Mouse (Mus musculus): ENCODE data around the gene Dicer1. TPM values are rescaled to one million over a fixed set of nuclear protein-coding genes. Genes with fewer than 3 reads are reported as not detected.

Gene Dicer1
- polyA plus RNA-seq, 1 experiment from 2014 or later, result 11.2 TPM

DNA sequence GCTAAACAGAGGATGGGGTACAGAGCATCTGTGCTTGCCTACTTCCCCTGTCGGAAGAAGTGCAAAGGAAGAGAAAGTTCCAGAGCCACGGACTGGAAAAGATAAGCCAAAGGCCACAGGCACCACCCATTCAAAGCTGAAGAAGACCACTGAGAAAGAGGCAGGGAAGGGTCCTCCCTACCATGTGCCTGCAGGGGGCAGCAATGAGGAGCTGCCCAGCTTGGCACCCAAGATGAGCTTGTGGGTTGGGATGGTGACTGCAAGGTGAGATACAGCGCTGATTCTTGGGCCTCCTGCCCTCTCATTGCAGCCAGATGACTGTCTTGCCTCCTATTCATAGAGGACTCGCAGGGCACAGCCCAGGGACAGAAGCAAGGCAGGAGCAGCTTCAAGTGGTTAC lies 15.4 kb upstream of the Dicer1 start:
- H3K36me3 ChIP-seq (ENCODE audit: control insufficient read depth, insufficient read depth, low read length), result no peaks in the 10 kb centered on the region
- no peak overlapping the region for H3K9ac ChIP-seq (ENCODE audit: low read depth, low read length)
- 82% methylated on average over 4 of the region's 4 CpGs for WGBS
- no peaks in the 10 kb centered on the region for H3K27me3 ChIP-seq (replicated peaks; ENCODE audit: control insufficient read depth, insufficient read depth, low read length)
- 0 out of 2 replicates have a peak, but pooled peaks cover 3% of the 10 kb centered on the region for H3K4me1 ChIP-seq (ENCODE audit: control insufficient read depth, insufficient read depth, low read length)
- H3K4me3 ChIP-seq (ENCODE audit: low read length), result no peak overlapping the region
- no peak overlapping the region for H3K27ac ChIP-seq (ENCODE audit: low read length)
- no peak overlapping the region for H3K4me2 ChIP-seq (ENCODE audit: low read depth, low read length)
- ATAC-seq, result no peak
- H3K9me3 ChIP-seq (ENCODE audit: control insufficient read depth, low read length), result no peaks in the 10 kb centered on the region

DNA sequence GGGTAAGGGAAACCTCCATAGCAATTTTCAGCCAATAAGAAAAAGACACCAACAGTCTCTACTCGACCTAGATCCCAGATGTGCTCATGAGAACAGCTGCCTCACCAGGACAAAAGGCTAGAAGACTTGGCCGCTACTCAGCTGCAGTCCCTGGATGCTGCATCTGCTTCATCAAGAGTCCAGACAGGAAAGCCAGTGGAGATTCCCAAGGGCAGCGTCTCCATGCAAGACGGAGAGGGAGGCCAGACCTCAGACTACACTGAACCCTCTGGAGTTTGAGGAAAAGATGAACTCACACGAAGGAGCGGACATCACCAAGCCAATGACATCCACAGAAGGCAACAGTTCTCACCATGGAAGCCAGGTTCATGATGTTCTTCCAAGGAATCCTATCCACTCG lies 14.0 kb upstream of the Dicer1 start:
- Histone ChIP-seq H3K4me2 (ENCODE audit: low read depth, low read length) (no peak overlapping the region), H3K36me3 (ENCODE audit: control insufficient read depth, insufficient read depth, low read length) (no peaks in the 10 kb centered on the region), H3K27me3 (replicated peaks; ENCODE audit: control insufficient read depth, insufficient read depth, low read length) (no peaks in the 10 kb centered on the region), H3K9me3 (ENCODE audit: control insufficient read depth, low read length) (no peaks in the 10 kb centered on the region), H3K4me1 (ENCODE audit: control insufficient read depth, insufficient read depth, low read length) (0 out of 2 replicates have a peak, but pooled peaks cover 3% of the 10 kb centered on the region), H3K27ac (ENCODE audit: low read length) (no peak overlapping the region), H3K9ac (ENCODE audit: low read depth, low read length) (no peak overlapping the region), H3K4me3 (ENCODE audit: low read length) (no peak overlapping the region)
- ATAC-seq, result no peak
- 79% methylated on average over 7 of the region's 7 CpGs for WGBS

DNA sequence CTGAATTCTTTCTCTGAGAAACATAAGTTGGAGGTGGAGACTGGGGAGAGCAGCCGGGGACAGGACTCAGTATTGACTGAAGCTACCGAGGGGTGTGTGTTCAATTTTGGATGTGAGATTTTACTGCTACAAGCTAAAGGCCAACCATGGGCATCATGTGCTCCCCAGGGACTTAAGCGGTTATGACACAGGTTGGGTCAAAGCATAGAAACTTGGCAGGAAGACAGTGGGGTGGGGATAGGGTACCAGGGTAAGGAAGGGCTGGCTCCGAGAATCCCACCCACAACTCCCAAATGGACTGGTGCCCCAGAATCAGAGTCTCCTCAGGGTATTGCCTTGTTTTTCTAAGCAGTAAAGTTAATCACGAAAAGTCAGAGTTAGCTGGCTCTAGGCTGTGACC lies 13.4 kb upstream of the Dicer1 start:
- H3K4me3 ChIP-seq (ENCODE audit: low read length), result no peak overlapping the region
- H3K9ac ChIP-seq (ENCODE audit: low read depth, low read length), result no peak overlapping the region
- H3K36me3 ChIP-seq (ENCODE audit: control insufficient read depth, insufficient read depth, low read length), result no peaks in the 10 kb centered on the region
- H3K4me1 ChIP-seq (ENCODE audit: control insufficient read depth, insufficient read depth, low read length), result 0 out of 2 replicates have a peak, but pooled peaks cover 3% of the 10 kb centered on the region
- no peaks in the 10 kb centered on the region for H3K9me3 ChIP-seq (ENCODE audit: control insufficient read depth, low read length)
- WGBS, result 80% methylated on average over 5 of the region's 5 CpGs
- ATAC-seq, result no peak
- no peak overlapping the region for H3K4me2 ChIP-seq (ENCODE audit: low read depth, low read length)
- no peak overlapping the region for H3K27ac ChIP-seq (ENCODE audit: low read length)
- H3K27me3 ChIP-seq (replicated peaks; ENCODE audit: control insufficient read depth, insufficient read depth, low read length), result no peaks in the 10 kb centered on the region

DNA sequence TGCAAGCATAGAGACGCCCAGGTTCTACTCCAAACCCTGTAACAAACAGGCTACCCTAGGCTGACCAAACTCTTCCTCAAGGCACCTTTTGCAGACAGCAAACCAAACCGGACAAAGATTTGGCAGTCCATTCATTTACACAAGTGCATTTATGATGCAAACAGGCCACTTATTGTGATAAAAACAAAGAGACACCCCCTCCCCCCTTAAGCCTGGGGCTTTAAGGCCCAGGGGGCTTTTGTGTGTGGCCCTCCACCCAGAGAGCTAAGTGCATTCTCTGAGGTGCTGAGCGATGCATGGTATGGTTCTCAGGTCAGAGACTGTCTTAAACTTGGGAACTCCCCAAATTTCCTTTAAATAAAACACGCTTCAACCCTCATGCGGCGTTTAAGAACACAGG lies 12.2 kb upstream of the Dicer1 start:
- H3K27ac ChIP-seq (ENCODE audit: low read length), result no peak overlapping the region
- 69% methylated on average over 6 of the region's 6 CpGs for WGBS
- no peak overlapping the region for H3K9ac ChIP-seq (ENCODE audit: low read depth, low read length)
- ATAC-seq, result no peak
- no peak overlapping the region for H3K4me2 ChIP-seq (ENCODE audit: low read depth, low read length)
- H3K4me1 ChIP-seq (ENCODE audit: control insufficient read depth, insufficient read depth, low read length), result 0 out of 2 replicates have a peak, but pooled peaks cover under 1% of the 10 kb centered on the region
- H3K4me3 ChIP-seq (ENCODE audit: low read length), result no peak overlapping the region
- H3K36me3 ChIP-seq (ENCODE audit: control insufficient read depth, insufficient read depth, low read length), result no peaks in the 10 kb centered on the region
- H3K9me3 ChIP-seq (ENCODE audit: control insufficient read depth, low read length), result no peaks in the 10 kb centered on the region
- H3K27me3 ChIP-seq (replicated peaks; ENCODE audit: control insufficient read depth, insufficient read depth, low read length), result no peaks in the 10 kb centered on the region

DNA sequence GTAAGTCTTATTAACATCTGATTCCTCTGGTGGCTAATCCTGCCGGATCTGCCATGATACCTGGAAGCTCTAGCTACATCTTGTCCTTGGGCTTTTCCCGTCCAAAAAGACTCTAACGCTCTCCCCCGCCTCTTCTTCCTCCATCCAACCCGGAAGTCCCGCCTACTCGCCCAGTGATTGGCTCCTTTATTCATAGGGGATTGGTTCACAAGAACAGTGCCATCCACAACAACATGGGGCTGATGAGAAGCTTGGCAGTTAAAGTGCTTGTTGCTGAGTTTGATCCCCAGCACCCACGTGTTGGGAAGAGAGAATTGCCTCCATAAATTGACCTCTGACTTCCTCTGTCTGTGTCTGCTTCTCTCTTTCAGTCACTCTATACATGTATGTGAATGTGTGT lies 9.7 kb upstream of the Dicer1 start:
- Histone ChIP-seq H3K27me3 (replicated peaks; ENCODE audit: control insufficient read depth, insufficient read depth, low read length) (no peaks in the 10 kb centered on the region), H3K4me1 (ENCODE audit: control insufficient read depth, insufficient read depth, low read length) (no peaks in the 10 kb centered on the region), H3K27ac (ENCODE audit: low read length) (no peak overlapping the region), H3K4me2 (ENCODE audit: low read depth, low read length) (no peak overlapping the region), H3K9ac (ENCODE audit: low read depth, low read length) (no peak overlapping the region), H3K9me3 (ENCODE audit: control insufficient read depth, low read length) (no peaks in the 10 kb centered on the region), H3K4me3 (ENCODE audit: low read length) (no peak overlapping the region), H3K36me3 (ENCODE audit: control insufficient read depth, insufficient read depth, low read length) (no peaks in the 10 kb centered on the region)
- 86% methylated on average over 8 of the region's 8 CpGs for WGBS
- ATAC-seq, result no peak

DNA sequence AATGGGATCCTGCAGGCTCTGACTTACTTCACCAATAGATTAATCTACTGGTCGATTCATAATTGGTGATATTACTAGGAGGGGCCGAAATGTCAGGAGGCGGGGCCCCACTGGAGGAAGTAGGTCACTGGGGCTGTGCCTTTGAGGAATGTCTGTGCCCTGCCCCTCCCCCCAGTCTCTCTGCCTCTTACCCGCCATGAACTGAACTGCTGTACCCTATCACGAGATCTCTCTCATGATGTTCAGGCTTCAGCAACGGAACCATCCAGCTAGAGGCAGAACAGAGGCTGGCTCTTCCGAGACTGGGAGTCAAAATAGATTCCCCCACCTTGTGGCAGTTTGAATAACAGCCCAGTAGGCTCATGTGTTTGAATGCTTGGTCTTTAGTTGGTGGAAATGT lies 6.3 kb upstream of the Dicer1 start:
- WGBS, result 85% methylated on average over 7 of the region's 7 CpGs
- no peaks in the 10 kb centered on the region for H3K9me3 ChIP-seq (ENCODE audit: control insufficient read depth, low read length)
- no peak for ATAC-seq
- no peaks in the 10 kb centered on the region for H3K36me3 ChIP-seq (ENCODE audit: control insufficient read depth, insufficient read depth, low read length)
- no peak overlapping the region for H3K9ac ChIP-seq (ENCODE audit: low read depth, low read length)
- no peak overlapping the region for H3K4me2 ChIP-seq (ENCODE audit: low read depth, low read length)
- no peak overlapping the region for H3K4me3 ChIP-seq (ENCODE audit: low read length)
- no peak overlapping the region for H3K27ac ChIP-seq (ENCODE audit: low read length)
- no peaks in the 10 kb centered on the region; the same call in 1 of the 2 replicates for H3K4me1 ChIP-seq (ENCODE audit: control insufficient read depth, insufficient read depth, low read length)
- no peaks in the 10 kb centered on the region for H3K27me3 ChIP-seq (replicated peaks; ENCODE audit: control insufficient read depth, insufficient read depth, low read length)

DNA sequence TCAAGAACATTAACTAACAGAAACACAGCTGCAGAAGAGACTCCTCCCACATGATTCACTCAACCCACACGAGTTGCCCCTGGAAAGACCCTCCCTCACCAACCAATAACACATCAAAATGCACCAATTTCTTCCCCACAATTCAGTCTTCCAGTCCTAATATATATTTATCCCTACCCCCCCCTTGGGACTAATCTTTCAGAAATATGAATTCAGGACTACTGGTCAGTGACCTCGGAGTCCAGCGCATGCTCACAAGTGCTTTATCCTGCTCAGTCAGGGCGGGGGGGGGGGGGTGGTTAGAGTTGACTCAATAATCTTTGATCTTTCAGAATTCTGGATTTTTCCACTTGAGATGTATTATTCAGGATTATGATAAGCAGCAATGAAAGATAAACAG lies 1.9 kb upstream of the Dicer1 start:
- WGBS, result 61% methylated on average over 4 of the region's 4 CpGs
- no peaks in the 10 kb centered on the region for H3K36me3 ChIP-seq (ENCODE audit: control insufficient read depth, insufficient read depth, low read length)

DNA sequence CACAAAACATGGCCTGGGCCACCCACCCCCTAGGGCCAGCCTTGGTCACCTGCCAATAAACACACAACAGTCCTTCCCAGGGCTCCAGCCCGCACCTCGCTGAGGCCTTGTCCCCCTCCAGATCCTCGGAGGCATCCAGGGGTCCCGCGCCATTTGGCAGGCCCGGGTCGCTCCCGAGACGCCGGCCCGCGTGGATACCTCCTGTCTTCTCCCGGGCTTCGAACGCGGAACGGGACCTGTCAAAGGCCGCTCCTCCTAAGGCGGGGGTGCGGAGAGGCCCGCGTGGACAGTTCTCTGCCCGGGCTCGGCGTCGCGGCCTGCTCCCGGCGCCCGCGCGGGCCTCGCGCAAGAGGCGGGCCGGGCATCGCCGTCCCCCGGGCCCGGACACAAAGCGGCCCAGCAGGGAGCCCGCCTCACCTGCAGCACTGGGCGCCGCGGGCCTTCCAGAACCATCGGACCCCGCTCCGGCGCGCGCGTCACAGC lies 380 bp downstream of the Dicer1 start:
- peaks cover 32% of the 10 kb centered on the region for H3K4me1 ChIP-seq (ENCODE audit: control insufficient read depth, insufficient read depth, low read length)
- no peaks in the 10 kb centered on the region for H3K27me3 ChIP-seq (replicated peaks; ENCODE audit: control insufficient read depth, insufficient read depth, low read length)
- H3K9me3 ChIP-seq (ENCODE audit: control insufficient read depth, low read length), result no peaks in the 10 kb centered on the region
- no peaks in the 10 kb centered on the region for H3K36me3 ChIP-seq (ENCODE audit: control insufficient read depth, insufficient read depth, low read length)
- under 1% methylated on average over 47 of the region's 52 CpGs for WGBS
- peak; percentile 3; the same call in 1 of the 2 replicates for ATAC-seq
- H3K27ac ChIP-seq (ENCODE audit: low read length), result peak overlapping the region; percentile 93
- peak overlapping the region; percentile 91 for H3K4me3 ChIP-seq (ENCODE audit: low read length)
- peak overlapping the region; percentile 96 for H3K4me2 ChIP-seq (ENCODE audit: low read depth, low read length)
- H3K9ac ChIP-seq (ENCODE audit: low read depth, low read length), result peak overlapping the region; percentile 95

More for the DNA sequence above, 1.9 kb upstream of the Dicer1 start:
- ATAC-seq, result no peak
- Histone ChIP-seq H3K4me1 (ENCODE audit: control insufficient read depth, insufficient read depth, low read length) (peaks cover 24% of the 10 kb centered on the region), H3K9me3 (ENCODE audit: control insufficient read depth, low read length) (no peaks in the 10 kb centered on the region), H3K27me3 (replicated peaks; ENCODE audit: control insufficient read depth, insufficient read depth, low read length) (no peaks in the 10 kb centered on the region), H3K27ac (ENCODE audit: low read length) (no peak overlapping the region), H3K4me3 (ENCODE audit: low read length) (no peak overlapping the region), H3K4me2 (ENCODE audit: low read depth, low read length) (no peak overlapping the region), H3K9ac (ENCODE audit: low read depth, low read length) (no peak overlapping the region)

DNA sequence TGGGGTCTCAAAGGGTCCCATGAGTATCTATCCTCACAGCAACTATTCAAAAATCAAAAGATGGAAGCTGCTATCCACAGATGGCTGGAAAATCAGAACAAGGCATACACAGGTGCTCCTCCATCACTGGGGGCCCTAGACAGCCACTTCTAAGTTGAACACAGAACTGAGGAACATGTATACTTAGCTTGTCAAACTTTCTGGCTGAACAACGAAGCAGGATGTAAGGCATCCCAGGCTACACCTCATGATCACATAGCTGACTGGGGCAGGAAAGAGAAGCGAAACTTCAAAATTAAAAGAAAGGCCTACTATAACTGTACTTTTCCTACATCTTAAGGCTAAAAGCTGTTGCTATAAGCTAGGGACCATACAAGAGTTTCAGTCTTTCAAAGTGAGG lies 2.8 kb downstream of the Dicer1 start:
- Histone ChIP-seq H3K36me3 (ENCODE audit: control insufficient read depth, insufficient read depth, low read length) (no peaks in the 10 kb centered on the region), H3K9ac (ENCODE audit: low read depth, low read length) (no peak overlapping the region), H3K4me3 (ENCODE audit: low read length) (no peak overlapping the region), H3K4me2 (ENCODE audit: low read depth, low read length) (no peak overlapping the region), H3K4me1 (ENCODE audit: control insufficient read depth, insufficient read depth, low read length) (peaks cover 35% of the 10 kb centered on the region), H3K27ac (ENCODE audit: low read length) (no peak overlapping the region), H3K27me3 (replicated peaks; ENCODE audit: control insufficient read depth, insufficient read depth, low read length) (no peaks in the 10 kb centered on the region), H3K9me3 (ENCODE audit: control insufficient read depth, low read length) (no peaks in the 10 kb centered on the region)
- ATAC-seq, result no peak
- WGBS, result 65% methylated on average over 2 of the region's 2 CpGs

DNA sequence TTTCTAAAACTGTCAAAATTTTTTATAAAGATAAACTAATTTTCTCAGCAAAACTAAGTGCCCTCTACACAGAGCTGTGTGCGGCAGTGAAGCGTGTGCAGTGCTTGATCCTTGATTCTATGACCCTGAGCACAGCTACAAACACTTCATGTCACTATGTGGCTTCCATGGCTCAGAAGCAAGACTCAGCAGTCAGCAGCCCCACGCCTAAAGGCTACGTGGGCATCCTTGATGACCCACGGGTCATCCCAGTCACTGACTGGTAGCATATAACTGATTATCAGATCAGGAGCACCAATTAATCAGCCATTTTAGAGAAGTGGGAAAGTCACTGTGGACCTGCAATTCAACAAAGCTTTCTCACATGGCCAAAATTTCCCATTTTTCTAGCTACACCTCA lies 4.5 kb downstream of the Dicer1 start:
- H3K4me2 ChIP-seq (ENCODE audit: low read depth, low read length), result no peak overlapping the region
- H3K27ac ChIP-seq (ENCODE audit: low read length), result no peak overlapping the region
- H3K27me3 ChIP-seq (replicated peaks; ENCODE audit: control insufficient read depth, insufficient read depth, low read length), result no peaks in the 10 kb centered on the region
- no peak overlapping the region for H3K9ac ChIP-seq (ENCODE audit: low read depth, low read length)
- H3K9me3 ChIP-seq (ENCODE audit: control insufficient read depth, low read length), result no peaks in the 10 kb centered on the region
- 86% methylated on average over 5 of the region's 5 CpGs for WGBS
- no peak overlapping the region for H3K4me3 ChIP-seq (ENCODE audit: low read length)
- H3K4me1 ChIP-seq (ENCODE audit: control insufficient read depth, insufficient read depth, low read length), result peaks cover 35% of the 10 kb centered on the region
- ATAC-seq, result no peak
- H3K36me3 ChIP-seq (ENCODE audit: control insufficient read depth, insufficient read depth, low read length), result no peaks in the 10 kb centered on the region
